Mouse (Mus musculus): ENCODE measurements around the gene Ccl26. TPM values are rescaled to one million over a fixed set of nuclear protein-coding genes. Genes with fewer than 3 reads are reported as not detected.

Ccl26 gene
- polyA plus RNA-seq, 1 experiment from 2014 or later, result not detected

DNA sequence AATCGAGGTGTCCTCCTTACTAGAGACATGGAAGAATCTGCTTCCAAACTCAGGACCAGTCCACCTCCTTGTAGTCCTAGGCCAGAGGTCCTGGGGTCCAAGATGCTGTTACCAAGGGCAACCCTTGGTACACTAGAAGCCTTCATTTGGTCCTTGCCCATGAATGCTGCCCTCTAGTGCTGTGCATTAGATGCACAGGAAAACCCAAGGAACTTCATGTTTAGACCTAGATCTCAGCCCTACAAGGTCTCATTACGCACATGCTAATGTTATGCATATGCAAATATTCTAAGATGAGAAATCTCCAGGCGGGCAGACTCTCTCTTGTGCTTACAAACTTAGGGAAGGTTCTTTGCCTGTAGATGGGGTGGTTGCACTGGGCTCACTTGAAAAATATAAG is 34.1 kb downstream of the Ccl26 start:
- H3K4me2 ChIP-seq (ENCODE audit: low read length), result no peak overlapping the region
- 69% methylated on average over 3 of the region's 3 CpGs for WGBS
- H3K9me3 ChIP-seq (ENCODE audit: control insufficient read depth, low read length), result no peaks in the 10 kb centered on the region
- no peaks in the 10 kb centered on the region for H3K36me3 ChIP-seq (ENCODE audit: control insufficient read depth, insufficient read depth)
- H3K4me3 ChIP-seq (replicated peaks; ENCODE audit: low read length), result no peak overlapping the region
- no peak overlapping the region for H3K9ac ChIP-seq (replicated peaks; ENCODE audit: low read depth, low read length)
- ATAC-seq, result no peak
- peaks cover 3% of the 10 kb centered on the region; the same call in 1 of the 2 replicates for H3K4me1 ChIP-seq (replicated peaks; ENCODE audit: control insufficient read depth, insufficient read depth, low read length)
- H3K27ac ChIP-seq (ENCODE audit: low read length), result no peak overlapping the region
- H3K27me3 ChIP-seq (replicated peaks; ENCODE audit: control insufficient read depth, insufficient read depth, low read length), result no peaks in the 10 kb centered on the region

- Histone ChIP-seq H3K27ac (ENCODE audit: low read length) (no peak overlapping the region), H3K4me2 (ENCODE audit: low read length) (no peak overlapping the region), H3K36me3 (ENCODE audit: control insufficient read depth, insufficient read depth) (no peaks in the 10 kb centered on the region), H3K4me1 (replicated peaks; ENCODE audit: control insufficient read depth, insufficient read depth, low read length) (peaks cover 4% of the 10 kb centered on the region; the same call in 1 of the 2 replicates), H3K9me3 (ENCODE audit: control insufficient read depth, low read length) (no peaks in the 10 kb centered on the region), H3K4me3 (replicated peaks; ENCODE audit: low read length) (no peak overlapping the region), H3K9ac (replicated peaks; ENCODE audit: low read depth, low read length) (no peak overlapping the region), H3K27me3 (replicated peaks; ENCODE audit: control insufficient read depth, insufficient read depth, low read length) (no peaks in the 10 kb centered on the region)
- 52% methylated on average over 7 of the region's 7 CpGs for WGBS
- ATAC-seq, result no peak
These were observed 35.4 kb downstream of the Ccl26 start for GRCm38 (mm10) chr5:135527986-135528385.

DNA sequence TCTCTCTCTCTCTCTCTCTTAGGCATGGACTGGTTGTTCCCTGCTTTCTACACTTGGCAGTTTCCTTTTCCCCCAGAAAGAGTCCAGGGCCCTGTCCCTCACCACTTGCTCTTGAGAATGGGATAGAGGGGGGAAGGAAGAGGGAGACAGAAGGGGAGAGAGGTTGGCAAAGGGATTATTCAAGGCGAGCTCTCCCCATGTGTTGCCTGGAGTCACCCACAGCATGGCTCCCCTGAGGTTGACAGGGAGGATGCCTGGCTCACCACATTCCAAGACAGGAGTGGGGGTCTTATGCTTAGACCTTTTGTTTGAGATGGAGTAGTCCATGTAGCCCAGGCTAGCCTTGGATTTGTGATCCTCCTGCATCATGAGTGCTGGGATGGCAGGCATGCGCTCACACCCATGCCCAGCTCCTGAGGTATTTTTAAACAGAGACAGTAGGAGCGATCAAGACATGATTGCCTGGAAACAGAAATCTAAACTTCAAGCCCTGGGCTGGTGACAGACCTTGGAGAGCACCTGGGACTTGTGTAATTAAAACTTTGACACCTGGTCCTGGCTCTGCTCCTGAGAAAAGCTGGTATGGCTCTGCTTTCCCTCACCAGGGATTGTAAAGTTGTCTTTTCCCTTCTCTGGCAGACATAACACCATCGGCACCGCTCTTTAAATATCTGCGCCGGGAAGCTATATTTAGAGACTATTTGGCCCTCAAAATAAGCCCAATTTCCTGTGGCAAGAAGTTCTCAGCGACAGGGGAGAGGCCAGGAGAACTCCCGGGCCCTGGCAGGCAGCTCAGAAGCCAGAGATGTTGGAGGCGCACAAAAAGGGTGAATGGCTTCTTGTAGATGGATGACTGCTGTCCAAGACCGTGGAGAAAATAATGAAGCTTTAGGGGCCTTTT is 38.5 kb downstream of the Ccl26 start:
- no peaks in the 10 kb centered on the region for H3K9me3 ChIP-seq (ENCODE audit: control insufficient read depth, low read length)
- no peak for ATAC-seq
- no peak overlapping the region for H3K27ac ChIP-seq (ENCODE audit: low read length)
- H3K36me3 ChIP-seq (ENCODE audit: control insufficient read depth, insufficient read depth), result no peaks in the 10 kb centered on the region
- H3K27me3 ChIP-seq (replicated peaks; ENCODE audit: control insufficient read depth, insufficient read depth, low read length), result no peaks in the 10 kb centered on the region
- WGBS, result 80% methylated on average over 11 of the region's 11 CpGs
- H3K4me1 ChIP-seq (replicated peaks; ENCODE audit: control insufficient read depth, insufficient read depth, low read length), result peaks cover 4% of the 10 kb centered on the region; the same call in 1 of the 2 replicates
- no peak overlapping the region for H3K4me2 ChIP-seq (ENCODE audit: low read length)
- no peak overlapping the region for H3K9ac ChIP-seq (replicated peaks; ENCODE audit: low read depth, low read length)
- H3K4me3 ChIP-seq (replicated peaks; ENCODE audit: low read length), result no peak overlapping the region

DNA sequence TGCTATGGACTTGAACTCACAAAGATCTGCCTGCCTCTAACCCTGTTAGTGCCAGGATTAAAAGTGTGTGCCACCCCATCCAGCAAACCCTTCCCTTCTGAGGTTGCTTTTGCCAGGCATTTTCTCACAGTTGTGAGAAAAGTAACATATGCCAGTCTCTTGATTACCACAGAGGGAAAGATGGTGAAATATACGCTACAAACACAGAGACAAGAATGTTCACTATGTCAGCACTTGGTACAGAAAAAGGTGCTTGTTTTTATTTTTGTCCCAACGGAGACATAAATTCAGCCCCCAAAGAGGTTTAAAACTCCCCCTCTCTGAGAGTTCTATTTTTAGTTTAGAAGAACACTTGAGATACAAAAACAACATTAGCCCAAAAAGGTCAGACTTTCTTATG is 39.3 kb downstream of the Ccl26 start:
- H3K9me3 ChIP-seq (ENCODE audit: control insufficient read depth, low read length), result no peaks in the 10 kb centered on the region
- ATAC-seq, result no peak
- 73% methylated on average over 2 of the region's 2 CpGs for WGBS

DNA sequence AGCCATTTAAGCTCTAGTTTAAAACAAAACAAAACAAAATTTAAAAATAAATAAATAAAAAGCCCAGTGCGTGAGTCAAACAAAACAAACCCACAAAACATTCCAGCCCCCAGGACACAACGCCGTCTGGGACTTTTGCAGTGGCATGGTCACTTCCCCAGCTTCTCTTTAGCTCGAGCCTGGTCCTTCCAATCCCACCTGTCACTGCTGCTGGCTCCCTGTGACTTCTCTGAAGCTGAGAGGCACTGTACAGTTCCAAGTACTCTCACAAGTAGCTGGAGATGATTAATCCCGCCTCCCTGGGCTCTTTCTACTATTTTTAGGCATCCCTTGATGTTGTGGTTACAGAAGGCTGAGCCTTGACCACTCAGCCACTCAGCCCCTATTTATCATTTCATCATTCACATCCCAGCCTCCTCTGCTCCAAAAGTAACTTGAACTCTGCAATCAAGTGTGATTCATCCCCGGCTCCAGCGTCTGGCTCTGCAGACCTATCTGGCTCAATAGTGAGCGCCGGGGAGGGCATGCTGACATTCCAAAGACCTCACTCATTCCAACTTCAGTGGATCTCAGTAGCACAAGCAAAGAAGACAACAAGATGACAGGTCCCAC is 41.2 kb downstream of the Ccl26 start:
- ATAC-seq, result no peak
- Histone ChIP-seq H3K36me3 (ENCODE audit: control insufficient read depth, insufficient read depth) (no peaks in the 10 kb centered on the region), H3K9me3 (ENCODE audit: control insufficient read depth, low read length) (no peaks in the 10 kb centered on the region), H3K9ac (replicated peaks; ENCODE audit: low read depth, low read length) (no peak overlapping the region), H3K27me3 (replicated peaks; ENCODE audit: control insufficient read depth, insufficient read depth, low read length) (no peaks in the 10 kb centered on the region), H3K27ac (ENCODE audit: low read length) (no peak overlapping the region), H3K4me2 (ENCODE audit: low read length) (no peak overlapping the region), H3K4me1 (replicated peaks; ENCODE audit: control insufficient read depth, insufficient read depth, low read length) (peaks cover 6% of the 10 kb centered on the region), H3K4me3 (replicated peaks; ENCODE audit: low read length) (no peak overlapping the region)
- 85% methylated on average over 9 of the region's 9 CpGs for WGBS

More for the DNA sequence above, 39.3 kb downstream of the Ccl26 start:
- Histone ChIP-seq H3K9ac (replicated peaks; ENCODE audit: low read depth, low read length) (no peak overlapping the region), H3K4me2 (ENCODE audit: low read length) (no peak overlapping the region), H3K4me3 (replicated peaks; ENCODE audit: low read length) (no peak overlapping the region), H3K27me3 (replicated peaks; ENCODE audit: control insufficient read depth, insufficient read depth, low read length) (no peaks in the 10 kb centered on the region), H3K4me1 (replicated peaks; ENCODE audit: control insufficient read depth, insufficient read depth, low read length) (peaks cover 4% of the 10 kb centered on the region; the same call in 1 of the 2 replicates), H3K36me3 (ENCODE audit: control insufficient read depth, insufficient read depth) (no peaks in the 10 kb centered on the region), H3K27ac (ENCODE audit: low read length) (no peak overlapping the region)

- peaks cover 8% of the 10 kb centered on the region; the same call in 1 of the 2 replicates for H3K9me3 ChIP-seq (ENCODE audit: control insufficient read depth, low read length)
- H3K36me3 ChIP-seq (ENCODE audit: control insufficient read depth, insufficient read depth), result no peaks in the 10 kb centered on the region
- no peak overlapping the region for H3K9ac ChIP-seq (replicated peaks; ENCODE audit: low read depth, low read length)
- no peak overlapping the region; the same call in 1 of the 2 replicates for H3K27ac ChIP-seq (ENCODE audit: low read length)
- H3K4me1 ChIP-seq (replicated peaks; ENCODE audit: control insufficient read depth, insufficient read depth, low read length), result peaks cover 2% of the 10 kb centered on the region; the same call in 1 of the 2 replicates
- 60% methylated on average over 5 of the region's 5 CpGs for WGBS
- no peak overlapping the region for H3K4me3 ChIP-seq (replicated peaks; ENCODE audit: low read length)
- H3K27me3 ChIP-seq (replicated peaks; ENCODE audit: control insufficient read depth, insufficient read depth, low read length), result no peaks in the 10 kb centered on the region
- no peak overlapping the region for H3K4me2 ChIP-seq (ENCODE audit: low read length)
- ATAC-seq, result no peak
These were observed 46.0 kb downstream of the Ccl26 start for GRCm38 (mm10) chr5:135517348-135517883.

DNA sequence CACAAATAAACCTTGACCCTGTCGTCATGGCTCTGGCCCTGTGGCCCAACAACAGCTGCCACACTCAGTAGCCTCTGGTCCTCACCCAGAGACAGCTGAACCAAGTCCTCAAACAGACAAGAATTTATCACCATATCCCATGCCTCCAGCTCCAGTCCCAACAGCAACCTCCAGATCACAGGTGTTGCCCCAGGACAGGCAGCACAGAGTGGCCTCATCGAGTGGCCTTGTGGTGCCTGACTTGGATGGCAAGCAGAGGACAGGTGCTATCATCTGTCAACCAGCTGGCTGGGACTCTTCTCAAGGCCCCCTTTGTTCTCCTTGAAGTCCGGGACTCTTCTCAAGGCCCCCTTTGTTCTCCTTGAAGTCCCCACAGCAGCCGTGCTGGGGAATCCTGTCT is 50.2 kb downstream of the Ccl26 start:
- Histone ChIP-seq H3K36me3 (ENCODE audit: control insufficient read depth, insufficient read depth) (no peaks in the 10 kb centered on the region), H3K4me2 (ENCODE audit: low read length) (no peak overlapping the region), H3K9me3 (ENCODE audit: control insufficient read depth, low read length) (peaks cover 8% of the 10 kb centered on the region; the same call in 1 of the 2 replicates), H3K27me3 (replicated peaks; ENCODE audit: control insufficient read depth, insufficient read depth, low read length) (no peaks in the 10 kb centered on the region), H3K9ac (replicated peaks; ENCODE audit: low read depth, low read length) (no peak overlapping the region), H3K4me1 (replicated peaks; ENCODE audit: control insufficient read depth, insufficient read depth, low read length) (peaks cover 2% of the 10 kb centered on the region; the same call in 1 of the 2 replicates), H3K4me3 (replicated peaks; ENCODE audit: low read length) (no peak overlapping the region), H3K27ac (ENCODE audit: low read length) (no peak overlapping the region)
- no peak for ATAC-seq
- WGBS, result 46% methylated on average over 4 of the region's 4 CpGs

DNA sequence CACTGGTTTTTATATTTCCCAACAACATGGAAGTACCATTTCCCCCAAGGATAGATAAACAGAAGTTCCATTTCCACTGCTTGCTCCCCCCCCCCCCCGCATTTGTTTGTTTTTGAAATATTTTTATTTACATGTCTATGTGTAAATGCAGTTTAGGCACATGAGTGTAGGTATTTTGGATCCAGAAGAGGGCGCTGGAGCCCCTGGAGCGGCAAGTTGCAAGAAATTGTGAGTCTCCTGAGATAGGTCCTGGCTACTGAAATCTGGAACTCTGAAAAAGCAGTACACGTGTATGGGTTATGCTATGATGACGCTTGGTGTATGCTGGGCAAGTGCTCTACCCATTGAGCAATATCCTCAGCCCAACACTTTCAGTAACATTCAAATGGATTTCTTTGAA is 52.3 kb downstream of the Ccl26 start:
- Histone ChIP-seq H3K27me3 (replicated peaks; ENCODE audit: control insufficient read depth, insufficient read depth, low read length) (no peaks in the 10 kb centered on the region), H3K36me3 (ENCODE audit: control insufficient read depth, insufficient read depth) (no peaks in the 10 kb centered on the region), H3K9ac (replicated peaks; ENCODE audit: low read depth, low read length) (no peak overlapping the region), H3K4me1 (replicated peaks; ENCODE audit: control insufficient read depth, insufficient read depth, low read length) (peaks cover 14% of the 10 kb centered on the region), H3K9me3 (ENCODE audit: control insufficient read depth, low read length) (peaks cover 8% of the 10 kb centered on the region; the same call in 1 of the 2 replicates), H3K4me2 (ENCODE audit: low read length) (no peak overlapping the region), H3K27ac (ENCODE audit: low read length) (no peak overlapping the region), H3K4me3 (replicated peaks; ENCODE audit: low read length) (no peak overlapping the region)
- 65% methylated on average over 5 of the region's 5 CpGs for WGBS
- no peak for ATAC-seq
